Comparison of ENCODE assay signal across 8 mouse cellular contexts in the genomic region with DNA sequence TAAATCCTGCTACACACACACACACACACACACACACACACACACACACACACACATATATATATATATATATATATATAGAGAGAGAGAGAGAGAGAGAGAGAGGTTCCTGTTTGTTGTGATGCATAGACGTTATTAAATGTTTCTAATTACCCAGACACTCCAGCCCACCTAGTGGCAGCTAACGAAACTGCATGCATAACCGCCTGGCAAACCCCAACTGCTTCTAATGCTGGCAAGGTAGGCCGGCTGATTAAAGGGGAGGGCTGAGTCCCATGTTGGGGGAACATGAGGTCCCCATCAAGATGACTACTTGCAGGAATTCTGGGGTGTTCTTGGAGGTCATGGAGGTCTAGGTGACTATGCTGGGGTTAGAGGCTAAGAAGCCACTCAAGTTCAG.
DNase-seq lines count a peak whose midpoint lies in the region; ATAC-seq and TF ChIP-seq lines count a peak whose summit lies in the region.

No protein-coding gene starts in this region.

- TF ChIP-seq POLR2A in thymus, adult 2 months (IDR thresholded peaks at IDR 0.05; ENCODE audit: control insufficient read depth, extremely low read depth, insufficient read depth, low read length, poor library complexity), result no peak

- H3K4me3 ChIP-seq in thymus, adult 2 months (ENCODE audit: control insufficient read depth, insufficient read depth, low read length), result no peak overlapping the region
- H3K4me3 ChIP-seq in layer of hippocampus, adult 2 months, result no peak overlapping the region

- WGBS in thymus, adult 2 months, result 12% methylated on average over 4 of the region's 4 CpGs

- H3K27me3 ChIP-seq in thymus, adult 2 months (ENCODE audit: control insufficient read depth, insufficient read depth, low read length), result no peaks in the 10 kb centered on the region

- no peaks in the 10 kb centered on the region for H3K36me3 ChIP-seq in thymus, adult 2 months (ENCODE audit: control insufficient read depth, insufficient read depth, low read length)

- DNase-seq in frontal cortex, adult 2 months (ENCODE audit: extremely low spot score in 1 of 2, low spot score in 1 of 2), result peak; percentile 11 to 76
- DNase-seq in thymus, adult 2 months, result peak; percentile 32
- no peak for DNase-seq in thymus, adult 18-20 months
- peak; percentile 73 for DNase-seq in embryo, embryonic 10 days (ENCODE audit: low spot score)
- DNase-seq in layer of hippocampus, adult 2 months (ENCODE audit: low spot score in 2 of 2), result peak; percentile 53 to 79
- DNase-seq in thymus, postnatal 0 days (ENCODE audit: low spot score), result peak; percentile 11

- no peak for ATAC-seq in frontal cortex, adult (ENCODE audit: low TSS enrichment)
- peak; percentile 63 for ATAC-seq in megakaryocyte-erythroid progenitor cell, adult 5-6 weeks (replicated peaks; ENCODE audit: low FRiP score, low TSS enrichment, poor library complexity, severe bottlenecking)

- no peak for TF ChIP-seq CTCF in thymus, adult 2 months (IDR thresholded peaks at IDR 0.05; ENCODE audit: borderline replicate concordance, control insufficient read depth, extremely low read depth, insufficient read depth, low read length, poor library complexity)
- TF ChIP-seq CTCF in layer of hippocampus, adult 2 months (conservative IDR thresholded peaks at IDR 0.05), result peak; percentile 81

- H3K27ac ChIP-seq in thymus, adult 2 months (ENCODE audit: control insufficient read depth, insufficient read depth, low read length), result no peak overlapping the region
- no peak overlapping the region for H3K27ac ChIP-seq in layer of hippocampus, adult 2 months

- H3K4me1 ChIP-seq in thymus, adult 2 months (replicated peaks; ENCODE audit: control insufficient read depth, insufficient read depth, low read length), result no peaks in the 10 kb centered on the region

Comparison
In these comparisons a context has a peak if more than half of its experiments do, and no peak if none do; other contexts are left out.
1. DNase-seq: peak in frontal cortex, adult 2 months (2 of 2), thymus, adult 2 months (single experiment), embryo, embryonic 10 days (single experiment), layer of hippocampus, adult 2 months (2 of 2) and thymus, postnatal 0 days (single experiment); none in thymus, adult 18-20 months (0 of 2).